Mouse (Mus musculus) common myeloid progenitor, adult 5-6 weeks (primary cell): ENCODE results near the gene Mgat4d. TPM values are rescaled to one million over a fixed set of nuclear protein-coding genes. Genes with fewer than 3 reads are reported as not detected.
"Not testable (repeated sequence)": the region's sequence is repeated elsewhere in the genome, so short reads cannot be mapped to it uniquely, and the experiment has no call there.

Source experiments
- ATAC-seq: replicated peaks from 2 replicates; pipeline ENCODE4 v1.8.0; 2016; ENCODE audit warnings: low read depth, mild to moderate bottlenecking, moderate TSS enrichment, inconsistent platforms; ENCODE audit not compliant: poor library complexity, severe bottlenecking
- total RNA-seq: library from RNA; stranded (forward); fragments of 200-1000, 187-1606 nt; gene quantifications from 2 replicates; pipeline ENCODE4 v1.2.3, GENCODE M21; 2017

The Mgat4d gene
- total RNA-seq, 1 experiment from 2014 or later: not detected

GRCm38 (mm10) chr8:83389316-83390005, 41.2 kb downstream of the Mgat4d start, which contains the start of gene Clgn:
TSS of gene Clgn (plus strand) at chr8:83389867.
- ATAC-seq: peak; percentile 65

GRCm38 (mm10) chr8:83390006-83390701, 41.9 kb downstream of the Mgat4d start:
- ATAC-seq: no peak

- ATAC-seq: no peak
Observed at GRCm38 (mm10) chr8:83392521-83392920, 44.2 kb downstream of the Mgat4d start.

GRCm38 (mm10) chr8:83394325-83394724, 46.1 kb downstream of the Mgat4d start:
- ATAC-seq: no peak

- ATAC-seq: no peak
Observed at GRCm38 (mm10) chr8:83396680-83397079, 48.4 kb downstream of the Mgat4d start.

- no peak for ATAC-seq
Observed at GRCm38 (mm10) chr8:83397726-83398125, 49.5 kb downstream of the Mgat4d start.

- ATAC-seq: no peak
Observed at GRCm38 (mm10) chr8:83405548-83405947, 57.3 kb downstream of the Mgat4d start.

GRCm38 (mm10) chr8:83406836-83407235, 58.6 kb downstream of the Mgat4d start:
- 0 out of 2 replicates have a peak, but pooled peaks have one; percentile 36 for ATAC-seq

GRCm38 (mm10) chr8:83408496-83408895, 60.2 kb downstream of the Mgat4d start:
- ATAC-seq: no peak

GRCm38 (mm10) chr8:83416878-83417277, 68.6 kb downstream of the Mgat4d start:
- ATAC-seq: no peak

GRCm38 (mm10) chr8:83417970-83418369, 69.7 kb downstream of the Mgat4d start:
- ATAC-seq: peak; percentile 73

GRCm38 (mm10) chr8:83418805-83419516, 70.7 kb downstream of the Mgat4d start:
- no peak for ATAC-seq

- no peak for ATAC-seq
Observed at GRCm38 (mm10) chr8:83421354-83421753, 73.1 kb downstream of the Mgat4d start.

GRCm38 (mm10) chr8:83423032-83423825, 75.0 kb downstream of the Mgat4d start:
- peak; percentile 84 for ATAC-seq

- no peak for ATAC-seq
Observed at GRCm38 (mm10) chr8:83425202-83425601, 76.9 kb downstream of the Mgat4d start.

- no peak for ATAC-seq
Observed at GRCm38 (mm10) chr8:83426104-83426759, 78.0 kb downstream of the Mgat4d start.

GRCm38 (mm10) chr8:83426949-83427348, 78.7 kb downstream of the Mgat4d start:
- no peak for ATAC-seq

- not testable (repeated sequence) for ATAC-seq
Observed at GRCm38 (mm10) chr8:83428621-83429020, 80.3 kb downstream of the Mgat4d start.

GRCm38 (mm10) chr8:83429071-83429524, 80.8 kb downstream of the Mgat4d start:
- ATAC-seq: peak; percentile 96
